Mouse (Mus musculus): ENCODE results near the gene Pcdh19. TPM values are rescaled to one million over a fixed set of nuclear protein-coding genes. Genes with fewer than 3 reads are reported as not detected.
A peak's percentile ranks its signal among the peaks of the same experiment; 100 is the strongest.

The Pcdh19 gene
- polyA plus RNA-seq, 1 experiment from 2014 or later, result 14.1 TPM

- Histone ChIP-seq H3K27ac (ENCODE audit: low read depth, low read length) (no peak overlapping the region), H3K36me3 (ENCODE audit: control insufficient read depth, insufficient read depth, low read length) (no peaks in the 10 kb centered on the region), H3K4me3 (ENCODE audit: low read depth, low read length) (no peak overlapping the region), H3K9ac (ENCODE audit: low read length) (no peak overlapping the region), H3K9me3 (ENCODE audit: control insufficient read depth, low read length) (no peaks in the 10 kb centered on the region), H3K4me1 (replicated peaks; ENCODE audit: control insufficient read depth, insufficient read depth, low read length) (no peaks in the 10 kb centered on the region), H3K4me2 (ENCODE audit: low read depth, low read length, severe bottlenecking) (no peak overlapping the region), H3K27me3 (ENCODE audit: control insufficient read depth, insufficient read depth, low read length) (no peaks in the 10 kb centered on the region)
- DNase-seq (ENCODE audit: low spot score) (no peak), ATAC-seq (replicated peaks; ENCODE audit: low FRiP score) (no peak)
- 44% methylated on average over 2 of the region's 2 CpGs for WGBS
These were observed 3.6 kb upstream of the Pcdh19 start for GRCm38 (mm10) chrX:133692392-133692790.

GRCm38 (mm10) chrX:133691581-133692391, 3.0 kb upstream of the Pcdh19 start:
- whole genome bisulfite sequencing, result 12% methylated on average over 12 of the region's 12 CpGs
- DNase-seq (ENCODE audit: low spot score) (peak; percentile 63), ATAC-seq (replicated peaks; ENCODE audit: low FRiP score) (no peak)
- no peaks in the 10 kb centered on the region for H3K4me1 ChIP-seq (replicated peaks; ENCODE audit: control insufficient read depth, insufficient read depth, low read length)
- no peaks in the 10 kb centered on the region for H3K36me3 ChIP-seq (ENCODE audit: control insufficient read depth, insufficient read depth, low read length)
- peak overlapping the region; percentile 66 for H3K4me2 ChIP-seq (ENCODE audit: low read depth, low read length, severe bottlenecking)
- H3K27me3 ChIP-seq (ENCODE audit: control insufficient read depth, insufficient read depth, low read length), result no peaks in the 10 kb centered on the region
- no peak overlapping the region for H3K27ac ChIP-seq (ENCODE audit: low read depth, low read length)
- H3K4me3 ChIP-seq (ENCODE audit: low read depth, low read length), result peak overlapping the region; percentile 27
- H3K9ac ChIP-seq (ENCODE audit: low read length), result no peak overlapping the region
- no peaks in the 10 kb centered on the region for H3K9me3 ChIP-seq (ENCODE audit: control insufficient read depth, low read length)

- WGBS, result 14% methylated on average over 11 of the region's 11 CpGs
- H3K27me3 ChIP-seq (ENCODE audit: control insufficient read depth, insufficient read depth, low read length), result no peaks in the 10 kb centered on the region
These were observed 2.0 kb upstream of the Pcdh19 start for GRCm38 (mm10) chrX:133690822-133691221.

GRCm38 (mm10) chrX:133689576-133690250, 926 bp upstream of the Pcdh19 start:
- H3K27ac ChIP-seq (ENCODE audit: low read depth, low read length), result no peak overlapping the region
- no peaks in the 10 kb centered on the region for H3K4me1 ChIP-seq (replicated peaks; ENCODE audit: control insufficient read depth, insufficient read depth, low read length)
- peak overlapping the region; percentile 36 for H3K4me3 ChIP-seq (ENCODE audit: low read depth, low read length)
- H3K9me3 ChIP-seq (ENCODE audit: control insufficient read depth, low read length), result no peaks in the 10 kb centered on the region
- 28% methylated on average over 35 of the region's 35 CpGs for WGBS
- no peaks in the 10 kb centered on the region for H3K36me3 ChIP-seq (ENCODE audit: control insufficient read depth, insufficient read depth, low read length)
- no peaks in the 10 kb centered on the region for H3K27me3 ChIP-seq (ENCODE audit: control insufficient read depth, insufficient read depth, low read length)
- peak overlapping the region; percentile 66 for H3K4me2 ChIP-seq (ENCODE audit: low read depth, low read length, severe bottlenecking)
- ATAC-seq (replicated peaks; ENCODE audit: low FRiP score) (no peak), DNase-seq (ENCODE audit: low spot score) (peak; percentile 57)
- H3K9ac ChIP-seq (ENCODE audit: low read length), result peak overlapping the region; percentile 49

More at GRCm38 (mm10) chrX:133690822-133691221, 2.0 kb upstream of the Pcdh19 start:
- H3K4me3 ChIP-seq (ENCODE audit: low read depth, low read length), result peak overlapping the region; percentile 27
- DNase-seq (ENCODE audit: low spot score) (no peak), ATAC-seq (replicated peaks; ENCODE audit: low FRiP score) (no peak)
- H3K9ac ChIP-seq (ENCODE audit: low read length), result peak overlapping the region; percentile 23; the same call in 1 of the 2 replicates
- no peaks in the 10 kb centered on the region for H3K4me1 ChIP-seq (replicated peaks; ENCODE audit: control insufficient read depth, insufficient read depth, low read length)
- H3K4me2 ChIP-seq (ENCODE audit: low read depth, low read length, severe bottlenecking), result peak overlapping the region; percentile 66
- no peaks in the 10 kb centered on the region for H3K9me3 ChIP-seq (ENCODE audit: control insufficient read depth, low read length)
- H3K27ac ChIP-seq (ENCODE audit: low read depth, low read length), result no peak overlapping the region
- no peaks in the 10 kb centered on the region for H3K36me3 ChIP-seq (ENCODE audit: control insufficient read depth, insufficient read depth, low read length)

- Histone ChIP-seq H3K4me3 (ENCODE audit: low read depth, low read length) (peak overlapping the region; percentile 57), H3K4me1 (replicated peaks; ENCODE audit: control insufficient read depth, insufficient read depth, low read length) (no peaks in the 10 kb centered on the region), H3K4me2 (ENCODE audit: low read depth, low read length, severe bottlenecking) (peak overlapping the region; percentile 62), H3K9me3 (ENCODE audit: control insufficient read depth, low read length) (no peaks in the 10 kb centered on the region), H3K27me3 (ENCODE audit: control insufficient read depth, insufficient read depth, low read length) (no peaks in the 10 kb centered on the region), H3K36me3 (ENCODE audit: control insufficient read depth, insufficient read depth, low read length) (no peaks in the 10 kb centered on the region), H3K9ac (ENCODE audit: low read length) (peak overlapping the region; percentile 72), H3K27ac (ENCODE audit: low read depth, low read length) (peak overlapping the region; percentile 50; the same call in 1 of the 2 replicates)
- peak; percentile 8; the same call in 1 of the 2 replicates for ATAC-seq (replicated peaks; ENCODE audit: low FRiP score)
- 26% methylated on average over 16 of the region's 31 CpGs for WGBS
- DNase-seq (ENCODE audit: low spot score), result peak; percentile 66
These were observed 631 bp downstream of the Pcdh19 start for GRCm38 (mm10) chrX:133688156-133688555.

GRCm38 (mm10) chrX:133687666-133688151, 1.1 kb downstream of the Pcdh19 start:
- H3K36me3 ChIP-seq (ENCODE audit: control insufficient read depth, insufficient read depth, low read length), result no peaks in the 10 kb centered on the region
- no peaks in the 10 kb centered on the region for H3K9me3 ChIP-seq (ENCODE audit: control insufficient read depth, low read length)
- H3K9ac ChIP-seq (ENCODE audit: low read length), result peak overlapping the region; percentile 72
- 0 out of 2 replicates have a peak overlapping the region, but pooled peaks have one; percentile 50 for H3K27ac ChIP-seq (ENCODE audit: low read depth, low read length)
- peak; percentile 36 for ATAC-seq (replicated peaks; ENCODE audit: low FRiP score)
- peak overlapping the region; percentile 57 for H3K4me3 ChIP-seq (ENCODE audit: low read depth, low read length)
- H3K4me1 ChIP-seq (replicated peaks; ENCODE audit: control insufficient read depth, insufficient read depth, low read length), result no peaks in the 10 kb centered on the region
- no peaks in the 10 kb centered on the region for H3K27me3 ChIP-seq (ENCODE audit: control insufficient read depth, insufficient read depth, low read length)
- 24% methylated on average over 20 of the region's 37 CpGs for WGBS
- DNase-seq (ENCODE audit: low spot score), result peak; percentile 73
- peak overlapping the region; percentile 62 for H3K4me2 ChIP-seq (ENCODE audit: low read depth, low read length, severe bottlenecking)

- ATAC-seq (replicated peaks; ENCODE audit: low FRiP score) (no peak), DNase-seq (ENCODE audit: low spot score) (peak; percentile 60)
- Histone ChIP-seq H3K27me3 (ENCODE audit: control insufficient read depth, insufficient read depth, low read length) (no peaks in the 10 kb centered on the region), H3K9me3 (ENCODE audit: control insufficient read depth, low read length) (no peaks in the 10 kb centered on the region), H3K4me2 (ENCODE audit: low read depth, low read length, severe bottlenecking) (peak overlapping the region; percentile 62), H3K4me3 (ENCODE audit: low read depth, low read length) (peak overlapping the region; percentile 57), H3K9ac (ENCODE audit: low read length) (peak overlapping the region; percentile 72), H3K27ac (ENCODE audit: low read depth, low read length) (no peak overlapping the region), H3K36me3 (ENCODE audit: control insufficient read depth, insufficient read depth, low read length) (no peaks in the 10 kb centered on the region), H3K4me1 (replicated peaks; ENCODE audit: control insufficient read depth, insufficient read depth, low read length) (no peaks in the 10 kb centered on the region)
- 29% methylated on average over 46 of the region's 55 CpGs for WGBS
These were observed 2.1 kb downstream of the Pcdh19 start for GRCm38 (mm10) chrX:133686533-133687311.

GRCm38 (mm10) chrX:133685572-133685971, 3.2 kb downstream of the Pcdh19 start:
- Histone ChIP-seq H3K9ac (ENCODE audit: low read length) (0 out of 2 replicates have a peak overlapping the region, but pooled peaks have one; percentile 20), H3K4me2 (ENCODE audit: low read depth, low read length, severe bottlenecking) (peak overlapping the region; percentile 62), H3K4me1 (replicated peaks; ENCODE audit: control insufficient read depth, insufficient read depth, low read length) (no peaks in the 10 kb centered on the region), H3K4me3 (ENCODE audit: low read depth, low read length) (peak overlapping the region; percentile 57), H3K9me3 (ENCODE audit: control insufficient read depth, low read length) (no peaks in the 10 kb centered on the region), H3K27me3 (ENCODE audit: control insufficient read depth, insufficient read depth, low read length) (no peaks in the 10 kb centered on the region), H3K36me3 (ENCODE audit: control insufficient read depth, insufficient read depth, low read length) (no peaks in the 10 kb centered on the region), H3K27ac (ENCODE audit: low read depth, low read length) (no peak overlapping the region)
- peak; percentile 47 for DNase-seq (ENCODE audit: low spot score)
- ATAC-seq (replicated peaks; ENCODE audit: low FRiP score), result no peak
- WGBS, result 35% methylated on average over 12 of the region's 12 CpGs

All from forebrain, embryonic 11.5 days (tissue).